Mouse (Mus musculus): ENCODE data around the gene Wdr63.

DNA sequence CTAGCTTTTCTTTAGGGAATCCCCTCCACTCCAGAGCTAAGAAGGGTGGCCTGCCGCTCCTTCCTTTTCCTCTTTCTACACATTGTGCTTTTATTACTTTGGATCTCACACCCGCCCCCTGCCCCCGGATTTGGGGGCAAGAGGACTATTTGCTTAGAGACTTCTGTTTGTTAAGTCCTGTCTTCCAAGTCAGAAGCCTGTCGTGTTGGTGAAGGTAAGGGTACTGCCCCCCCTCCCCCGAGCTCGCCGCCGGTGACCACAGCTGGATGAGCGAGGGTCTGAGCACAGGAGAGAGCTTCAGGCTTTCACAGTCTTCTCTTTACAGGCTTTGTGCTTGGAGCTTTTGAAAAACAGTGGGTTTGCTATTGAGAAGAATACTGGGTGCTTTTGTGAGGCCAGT is 90.4 kb downstream of the Wdr63 start:
- TF ChIP-seq CTCF (IDR thresholded peaks at IDR 0.05; ENCODE audit: insufficient read depth, low read depth, low read length) (no peak), POLR2A (IDR thresholded peaks at IDR 0.05; ENCODE audit: insufficient read depth, low read depth, low read length) (no peak)
